Mouse (Mus musculus) hindbrain, embryonic 13.5 days (tissue): ENCODE data around the gene Ccdc30. TPM values are rescaled to one million over a fixed set of nuclear protein-coding genes. Genes with fewer than 3 reads are reported as not detected.

Experiments
- ATAC-seq: fragments of 200-750 bp; cut with Nextera tagmentation; 2 replicates; pipeline ENCODE4 v1.8.0; 2017; ENCODE audit warnings: moderate TSS enrichment; ENCODE audit not compliant: low FRiP score
- H3K27ac ChIP-seq: fragments of 300-500 bp; sonication (generic); 2 replicates; pipeline ENCODE4 v1.5.1; 2015; ENCODE audit warnings: inconsistent platforms, mild to moderate bottlenecking, moderate library complexity
- H3K27me3 ChIP-seq: fragments of 300-500 bp; sonication (generic); 2 replicates; pipeline ENCODE4 v1.6.1; 2015; ENCODE audit warnings: mild to moderate bottlenecking, inconsistent platforms
- H3K36me3 ChIP-seq: fragments of 300-500 bp; sonication (generic); 2 replicates; pipeline ENCODE4 v1.6.1; 2015; ENCODE audit warnings: mild to moderate bottlenecking, inconsistent platforms
- H3K4me1 ChIP-seq: fragments of 300-500 bp; sonication (generic); replicated peaks from 2 replicates; pipeline ENCODE4 v1.6.1; 2015; ENCODE audit warnings: inconsistent platforms
- H3K4me2 ChIP-seq: fragments of 300-500 bp; sonication (generic); 2 replicates; pipeline ENCODE4 v1.6.1; 2015; ENCODE audit warnings: inconsistent platforms, mild to moderate bottlenecking, moderate library complexity
- H3K4me3 ChIP-seq: fragments of 300-500 bp; sonication (generic); 2 replicates; pipeline ENCODE4 v1.5.1; 2015; ENCODE audit warnings: mild to moderate bottlenecking, inconsistent platforms
- H3K9ac ChIP-seq: fragments of 300-500 bp; sonication (generic); 2 replicates; pipeline ENCODE4 v1.6.1; 2015; ENCODE audit warnings: mild to moderate bottlenecking, inconsistent platforms
- H3K9me3 ChIP-seq: fragments of 300-500 bp; sonication (generic); 2 replicates; pipeline ENCODE4 v1.6.1; 2016; ENCODE audit warnings: inconsistent platforms
- WGBS: fragments of 180-500 bp; shearing (Covaris S2); methylation state at CpG from one replicate; pipeline ENCODE4 v1.1.7; 2015; 5-methylcytosine and 5-hydroxymethylcytosine counted together
- polyA plus RNA-seq: library from polyadenylated mRNA; unstranded; fragments of >200 nt; fragmentation: Nextera tagmentation; extraction: Ambion mirVana; gene quantifications from 2 replicates; pipeline ENCODE4 v1.2.1, GENCODE M21; 2015

The Ccdc30 gene
- polyA plus RNA-seq = 18.4 and 20.2 TPM in 2 replicates

- H3K9me3 ChIP-seq = no peaks in the 10 kb centered on the region
- H3K27me3 ChIP-seq = no peaks in the 10 kb centered on the region
- H3K4me3 ChIP-seq = peak within 1 kb of the TSS; percentile 71
- peak within 1 kb of the TSS; percentile 83 for H3K9ac ChIP-seq
- H3K4me2 ChIP-seq = peak within 1 kb of the TSS; percentile 68
- peaks cover 8% of the 10 kb centered on the region for H3K36me3 ChIP-seq
- H3K4me1 ChIP-seq = peaks cover 22% of the 10 kb centered on the region
- peak within 1 kb of the TSS; percentile 83 for H3K27ac ChIP-seq
- under 1% methylated on average over 49 of the region's 49 CpGs for WGBS
- peak; percentile 100 for ATAC-seq
These were observed at the start of gene Ccdc30 for GRCm38 (mm10) chr4:119415072-119415753. Gene Ccdc30 (minus strand): TSS chr4:119415521.

- H3K27ac ChIP-seq = peak overlapping the region; percentile 92
- H3K36me3 ChIP-seq = peaks cover 18% of the 10 kb centered on the region
- peaks cover 39% of the 10 kb centered on the region for H3K4me1 ChIP-seq
- H3K9ac ChIP-seq = 0 out of 2 replicates have a peak overlapping the region, but pooled peaks have one; percentile 36
- H3K9me3 ChIP-seq = no peaks in the 10 kb centered on the region
- no peak overlapping the region for H3K4me3 ChIP-seq
- H3K4me2 ChIP-seq = no peak overlapping the region
- no peaks in the 10 kb centered on the region for H3K27me3 ChIP-seq
- 76% methylated on average over 13 of the region's 13 CpGs for WGBS
- 0 out of 2 replicates have a peak, but pooled peaks have one; percentile 1 for ATAC-seq
These were observed 48.6 kb upstream of the Ccdc30 start for GRCm38 (mm10) chr4:119463756-119464419.

GRCm38 (mm10) chr4:119462858-119463755 lies 47.8 kb upstream of the Ccdc30 start:
- H3K9me3 ChIP-seq = no peaks in the 10 kb centered on the region
- 44% methylated on average over 11 of the region's 11 CpGs for WGBS
- peak; percentile 76 for ATAC-seq
- H3K36me3 ChIP-seq = peaks cover 16% of the 10 kb centered on the region
- H3K4me1 ChIP-seq = peaks cover 39% of the 10 kb centered on the region
- H3K4me3 ChIP-seq = no peak overlapping the region
- H3K27me3 ChIP-seq = no peaks in the 10 kb centered on the region
- peak overlapping the region; percentile 36; the same call in 1 of the 2 replicates for H3K9ac ChIP-seq
- H3K4me2 ChIP-seq = no peak overlapping the region
- H3K27ac ChIP-seq = peak overlapping the region; percentile 92

DNA sequence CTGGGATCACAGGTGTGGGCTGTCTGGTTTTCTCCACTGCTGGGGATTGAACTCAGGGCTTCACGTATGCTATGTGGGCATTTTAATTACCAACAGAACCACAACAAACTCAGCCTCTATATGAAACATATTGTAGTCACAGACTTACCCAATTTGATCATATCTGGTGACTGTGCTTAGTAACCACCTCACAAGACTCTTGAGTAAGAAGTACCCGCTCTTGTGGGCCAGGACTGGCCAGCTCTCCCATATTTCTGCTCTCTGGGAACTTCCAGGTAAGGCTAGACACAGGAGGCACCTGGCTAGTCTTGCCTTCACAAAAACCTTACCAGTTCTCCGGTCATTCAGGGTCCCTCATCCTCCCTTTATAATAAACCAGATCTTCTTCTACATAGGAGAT lies 47.1 kb upstream of the Ccdc30 start:
- H3K9me3 ChIP-seq = no peaks in the 10 kb centered on the region
- no peak overlapping the region for H3K4me2 ChIP-seq
- H3K36me3 ChIP-seq = peaks cover 9% of the 10 kb centered on the region
- H3K9ac ChIP-seq = no peak overlapping the region
- H3K27me3 ChIP-seq = no peaks in the 10 kb centered on the region
- H3K4me3 ChIP-seq = no peak overlapping the region
- peaks cover 39% of the 10 kb centered on the region for H3K4me1 ChIP-seq
- ATAC-seq = no peak
- peak overlapping the region; percentile 92 for H3K27ac ChIP-seq
- WGBS = 88% methylated on average over 3 of the region's 3 CpGs

DNA sequence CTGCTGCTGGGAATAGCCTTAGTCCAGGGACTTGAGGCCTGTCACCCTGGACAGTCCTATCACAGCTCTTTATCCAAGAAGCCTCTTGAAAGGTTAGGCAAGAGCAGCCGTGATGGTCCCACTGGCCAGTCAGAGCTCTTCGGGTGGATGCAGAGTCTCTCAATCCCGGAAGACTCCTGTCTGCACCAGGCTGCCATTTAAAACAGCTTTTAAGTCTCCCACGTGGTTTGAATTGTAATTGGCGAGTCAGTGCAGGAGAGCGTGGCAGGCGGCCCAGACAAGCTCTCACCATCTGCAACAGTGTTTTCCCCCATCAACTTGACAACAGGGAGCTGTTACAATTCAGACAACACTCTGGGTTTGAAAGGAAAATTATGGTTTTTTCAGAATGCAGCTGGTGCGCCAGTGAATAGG lies 45.4 kb upstream of the Ccdc30 start:
- peak overlapping the region; percentile 33 for H3K4me2 ChIP-seq
- H3K9ac ChIP-seq = no peak overlapping the region
- 15% methylated on average over 8 of the region's 8 CpGs for WGBS

DNA sequence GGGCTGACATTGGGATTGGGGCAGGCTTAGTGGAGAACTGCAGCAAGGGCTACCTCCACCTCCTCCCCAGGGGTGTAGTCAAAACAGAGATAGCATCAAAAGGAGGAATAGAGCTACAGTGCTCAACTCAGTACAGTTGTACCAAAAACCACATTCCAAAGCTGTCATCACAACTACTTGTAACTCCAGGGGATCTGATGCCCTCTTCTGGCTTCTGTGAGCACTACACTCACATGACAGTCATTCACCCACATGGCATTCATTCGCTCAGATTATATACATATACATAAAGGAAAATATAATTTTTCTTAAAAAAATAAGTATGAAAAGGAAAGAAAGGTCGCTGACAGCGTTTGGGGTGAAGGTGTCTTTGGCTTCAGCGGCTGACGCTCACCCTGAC lies 45.0 kb upstream of the Ccdc30 start:
- peak overlapping the region; percentile 33; the same call in 1 of the 2 replicates for H3K4me2 ChIP-seq
- no peaks in the 10 kb centered on the region for H3K9me3 ChIP-seq
- no peaks in the 10 kb centered on the region for H3K36me3 ChIP-seq
- H3K4me1 ChIP-seq = peaks cover 39% of the 10 kb centered on the region
- no peaks in the 10 kb centered on the region for H3K27me3 ChIP-seq
- H3K4me3 ChIP-seq = no peak overlapping the region
- peak overlapping the region; percentile 92 for H3K27ac ChIP-seq
- H3K9ac ChIP-seq = no peak overlapping the region
- no peak; the same call in 1 of the 2 replicates for ATAC-seq
- 58% methylated on average over 5 of the region's 5 CpGs for WGBS

More for the DNA sequence above, 45.4 kb upstream of the Ccdc30 start:
- peak; percentile 76 for ATAC-seq
- Histone ChIP-seq H3K27me3 (no peaks in the 10 kb centered on the region), H3K9me3 (no peaks in the 10 kb centered on the region), H3K4me1 (peaks cover 39% of the 10 kb centered on the region), H3K36me3 (no peaks in the 10 kb centered on the region), H3K27ac (peak overlapping the region; percentile 92), H3K4me3 (no peak overlapping the region)

GRCm38 (mm10) chr4:119453533-119453932 lies 38.2 kb upstream of the Ccdc30 start:
- Histone ChIP-seq H3K4me3 (no peak overlapping the region), H3K9me3 (no peaks in the 10 kb centered on the region), H3K4me1 (peaks cover 9% of the 10 kb centered on the region), H3K4me2 (no peak overlapping the region), H3K36me3 (no peaks in the 10 kb centered on the region), H3K27ac (peak overlapping the region; percentile 62), H3K9ac (0 out of 2 replicates have a peak overlapping the region, but pooled peaks have one; percentile 5), H3K27me3 (no peaks in the 10 kb centered on the region)
- peak; percentile 68 for ATAC-seq
- 12% methylated on average over 6 of the region's 6 CpGs for WGBS

- Histone ChIP-seq H3K4me2 (no peak overlapping the region), H3K4me1 (peaks cover 9% of the 10 kb centered on the region), H3K9me3 (no peaks in the 10 kb centered on the region), H3K9ac (0 out of 2 replicates have a peak overlapping the region, but pooled peaks have one; percentile 5), H3K27me3 (no peaks in the 10 kb centered on the region), H3K36me3 (no peaks in the 10 kb centered on the region), H3K4me3 (no peak overlapping the region), H3K27ac (peak overlapping the region; percentile 62)
- peak; percentile 50; the same call in 1 of the 2 replicates for ATAC-seq
- WGBS = 67% methylated on average over 5 of the region's 5 CpGs
These were observed 37.8 kb upstream of the Ccdc30 start for GRCm38 (mm10) chr4:119453128-119453527.

GRCm38 (mm10) chr4:119450436-119450835 lies 35.1 kb upstream of the Ccdc30 start:
- Histone ChIP-seq H3K27me3 (0 out of 2 replicates have a peak, but pooled peaks cover 3% of the 10 kb centered on the region), H3K36me3 (no peaks in the 10 kb centered on the region), H3K9me3 (no peaks in the 10 kb centered on the region), H3K4me1 (peaks cover 9% of the 10 kb centered on the region), H3K9ac (0 out of 2 replicates have a peak overlapping the region, but pooled peaks have one; percentile 8), H3K27ac (no peak overlapping the region), H3K4me3 (no peak overlapping the region), H3K4me2 (no peak overlapping the region)
- WGBS = 79% methylated on average over 7 of the region's 7 CpGs
- ATAC-seq = no peak

GRCm38 (mm10) chr4:119447786-119448185 lies 32.5 kb upstream of the Ccdc30 start:
- 80% methylated on average over 3 of the region's 3 CpGs for WGBS

DNA sequence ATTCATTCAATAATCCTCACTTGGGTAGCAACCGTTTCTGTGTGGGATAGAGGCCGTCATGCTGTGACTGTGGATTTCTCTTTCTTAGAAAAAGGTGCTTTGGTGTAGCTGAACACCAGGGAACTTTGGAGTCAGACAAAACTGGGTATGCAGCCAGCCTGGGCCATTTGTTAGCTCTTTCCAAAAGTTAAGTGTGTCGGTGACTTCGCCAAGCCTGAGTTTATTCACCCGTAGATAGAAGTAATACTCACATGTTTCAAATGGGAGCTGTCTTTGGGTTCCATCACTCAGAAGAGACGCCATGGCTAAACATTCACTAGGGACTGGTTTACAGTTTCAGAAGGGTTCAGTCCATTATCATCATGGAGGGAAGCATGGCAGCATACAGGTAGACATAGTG lies 31.9 kb upstream of the Ccdc30 start:
- 96% methylated on average over 6 of the region's 6 CpGs for WGBS
- Histone ChIP-seq H3K4me2 (no peak overlapping the region), H3K27me3 (0 out of 2 replicates have a peak, but pooled peaks cover 3% of the 10 kb centered on the region), H3K4me3 (no peak overlapping the region), H3K36me3 (no peaks in the 10 kb centered on the region), H3K27ac (no peak overlapping the region), H3K9me3 (no peaks in the 10 kb centered on the region), H3K4me1 (0 out of 2 replicates have a peak, but pooled peaks cover 4% of the 10 kb centered on the region), H3K9ac (no peak overlapping the region)
- ATAC-seq = no peak

More at GRCm38 (mm10) chr4:119447786-119448185, 32.5 kb upstream of the Ccdc30 start:
- Histone ChIP-seq H3K9ac (no peak overlapping the region), H3K36me3 (no peaks in the 10 kb centered on the region), H3K27me3 (0 out of 2 replicates have a peak, but pooled peaks cover 3% of the 10 kb centered on the region), H3K4me1 (no peaks in the 10 kb centered on the region), H3K9me3 (no peaks in the 10 kb centered on the region), H3K4me3 (no peak overlapping the region), H3K27ac (no peak overlapping the region), H3K4me2 (no peak overlapping the region)
- ATAC-seq = no peak
